Mouse (Mus musculus): ENCODE data around the gene Jmjd1c.

Jmjd1c gene

GRCm38 (mm10) chr10:67071884-67072283 lies 24.0 kb upstream of the Jmjd1c start:
- no peak for DNase-seq (ENCODE audit: low read depth, low spot score)

- DNase-seq (ENCODE audit: low read depth, low spot score) = no peak
These were observed 23.3 kb upstream of the Jmjd1c start for GRCm38 (mm10) chr10:67072600-67072999.

- DNase-seq (ENCODE audit: low read depth, low spot score) = no peak
These were observed 22.3 kb upstream of the Jmjd1c start for GRCm38 (mm10) chr10:67073577-67073976.

- DNase-seq (ENCODE audit: low read depth, low spot score) = no peak
These were observed 19.7 kb upstream of the Jmjd1c start for GRCm38 (mm10) chr10:67075931-67076878.

GRCm38 (mm10) chr10:67079030-67079429 lies 16.9 kb upstream of the Jmjd1c start:
- no peak for DNase-seq (ENCODE audit: low read depth, low spot score)

DNA sequence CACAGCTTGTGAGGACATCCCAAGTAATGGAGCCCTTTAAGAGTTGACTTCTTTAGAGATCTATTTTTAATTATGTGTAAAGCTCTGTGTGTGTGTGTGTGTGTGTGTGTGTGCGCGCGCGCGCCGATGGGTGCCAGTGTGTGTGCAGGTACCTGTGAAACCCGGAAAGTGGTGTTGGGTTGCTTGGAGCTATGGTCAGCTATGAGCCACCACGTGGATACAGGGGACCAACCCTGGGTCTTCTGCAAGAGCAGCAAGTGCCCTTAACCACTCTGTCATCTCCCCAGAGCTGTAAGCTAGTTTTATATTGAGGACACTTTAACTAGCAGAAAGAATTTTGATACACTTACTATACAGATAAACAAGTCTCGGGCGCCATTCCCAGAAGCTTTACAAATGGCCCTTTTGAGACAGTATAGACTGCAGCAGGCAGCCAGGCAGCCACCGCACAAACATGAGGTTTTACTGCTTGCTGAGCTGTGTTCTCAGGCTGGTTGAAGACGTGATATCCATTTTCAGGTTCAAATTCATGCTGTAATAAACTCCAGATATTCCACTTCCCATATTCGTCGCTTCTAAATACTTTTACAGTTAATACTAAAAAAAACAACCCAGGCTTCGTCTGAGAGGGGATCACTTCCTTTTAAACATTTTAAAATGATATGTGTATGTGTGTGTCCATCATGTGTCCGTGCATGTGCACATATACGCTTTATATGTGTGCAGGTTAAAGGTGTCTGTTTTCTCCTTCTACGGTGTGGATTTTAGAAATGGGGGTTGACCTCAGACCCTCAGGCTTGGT lies 14.5 kb upstream of the Jmjd1c start:
- DNase-seq (ENCODE audit: low read depth, low spot score) = no peak

DNA sequence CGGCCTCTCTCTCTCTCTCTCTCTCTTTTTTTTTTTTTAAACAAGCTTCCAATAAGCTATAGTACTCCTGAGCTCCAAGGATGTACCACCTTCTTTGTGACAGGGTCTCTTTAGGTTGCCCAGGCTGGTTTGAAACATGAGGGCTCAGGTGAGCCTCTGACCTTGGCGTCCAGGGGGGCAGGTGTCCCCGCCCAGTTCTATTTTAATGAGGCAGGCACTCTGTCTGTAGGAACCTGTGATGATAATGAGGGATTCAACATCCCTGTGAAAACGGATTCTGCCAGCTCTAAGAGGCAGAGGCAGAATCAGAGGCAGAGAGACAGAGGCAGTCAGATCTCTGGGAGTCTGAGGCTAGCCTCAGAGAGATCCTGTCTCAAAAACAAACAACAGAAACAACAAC lies 13.4 kb upstream of the Jmjd1c start:
- no peak for DNase-seq (ENCODE audit: low read depth, low spot score)

GRCm38 (mm10) chr10:67083446-67084166 lies 12.3 kb upstream of the Jmjd1c start:
- DNase-seq (ENCODE audit: low read depth, low spot score) = no peak

GRCm38 (mm10) chr10:67085124-67085523 lies 10.8 kb upstream of the Jmjd1c start:
- DNase-seq (ENCODE audit: low read depth, low spot score) = no peak

DNA sequence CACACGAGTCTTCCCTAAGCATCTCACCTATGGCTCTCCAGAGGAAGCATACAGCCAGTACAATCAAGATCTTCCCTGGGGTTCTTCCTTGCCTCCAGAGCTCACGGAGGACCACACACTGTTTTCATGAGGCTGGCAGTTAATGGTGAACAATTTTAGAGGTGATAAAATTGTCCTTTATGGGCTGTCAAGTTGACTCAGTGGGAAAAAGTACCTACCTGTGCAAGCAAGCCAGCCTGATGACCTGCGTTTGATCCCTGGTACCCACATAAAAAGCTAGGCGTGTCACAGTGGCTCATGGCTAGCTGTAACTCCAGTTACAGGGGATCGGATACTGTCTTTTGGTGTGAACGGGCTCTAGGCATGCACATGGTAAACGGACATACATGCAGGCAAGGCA lies 10.0 kb upstream of the Jmjd1c start:
- DNase-seq (ENCODE audit: low read depth, low spot score) = no peak

DNA sequence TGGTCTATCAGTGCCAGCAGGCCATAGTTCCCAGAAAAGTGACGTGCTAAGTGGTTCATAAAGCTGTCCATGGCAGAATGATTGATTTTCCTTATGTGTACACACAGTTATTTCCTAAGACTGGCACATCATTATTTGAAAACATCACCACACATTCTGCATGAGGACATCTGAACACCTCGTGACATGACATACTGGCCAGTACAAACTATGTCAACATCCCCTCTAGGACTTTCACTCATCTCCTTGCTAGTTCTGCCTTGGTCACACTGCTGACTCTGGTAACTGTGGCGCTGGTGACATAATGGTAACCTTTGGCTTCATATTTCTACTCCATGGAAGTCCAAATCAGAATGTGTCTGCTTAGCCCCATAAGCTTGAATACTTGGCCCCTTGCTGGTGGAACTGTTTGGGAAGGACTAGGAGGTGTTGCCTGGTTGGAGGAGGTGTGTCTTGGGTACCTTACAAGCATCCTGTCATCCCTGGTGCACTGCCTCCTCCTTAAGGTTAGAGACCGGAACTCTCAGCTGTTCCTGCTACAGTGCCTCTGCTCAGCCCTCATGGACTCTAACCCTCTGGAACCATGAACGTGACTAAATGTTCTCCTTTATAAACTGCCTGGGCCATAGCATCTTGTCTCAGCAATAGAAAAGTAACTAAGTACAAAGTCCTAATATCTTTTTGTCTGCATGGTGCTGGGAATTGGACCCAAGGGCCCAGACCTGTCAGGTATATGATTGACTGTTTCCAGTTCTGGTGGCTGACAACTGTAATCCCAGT lies 8.3 kb upstream of the Jmjd1c start:
- DNase-seq (ENCODE audit: low read depth, low spot score) = no peak

DNA sequence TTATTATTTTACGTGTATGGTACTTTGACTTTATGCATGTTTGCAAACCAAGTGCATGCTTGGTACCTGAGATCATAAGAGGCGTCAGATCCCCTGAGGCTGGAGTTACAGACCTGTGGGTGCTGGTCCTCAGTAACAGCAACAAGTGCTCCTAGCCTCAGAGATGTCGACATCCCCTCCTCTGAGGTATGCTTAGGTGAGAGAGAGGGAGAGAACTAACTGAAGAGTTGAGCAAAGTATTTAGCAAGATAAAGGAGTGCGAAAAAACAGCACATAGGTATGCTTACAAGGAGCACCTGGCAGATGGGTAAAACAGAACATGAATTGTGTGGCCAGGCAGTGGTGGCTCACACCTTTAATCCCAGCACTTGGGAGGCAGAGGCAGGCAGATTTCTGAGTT lies 5.3 kb upstream of the Jmjd1c start:
- DNase-seq (ENCODE audit: low read depth, low spot score) = no peak

DNA sequence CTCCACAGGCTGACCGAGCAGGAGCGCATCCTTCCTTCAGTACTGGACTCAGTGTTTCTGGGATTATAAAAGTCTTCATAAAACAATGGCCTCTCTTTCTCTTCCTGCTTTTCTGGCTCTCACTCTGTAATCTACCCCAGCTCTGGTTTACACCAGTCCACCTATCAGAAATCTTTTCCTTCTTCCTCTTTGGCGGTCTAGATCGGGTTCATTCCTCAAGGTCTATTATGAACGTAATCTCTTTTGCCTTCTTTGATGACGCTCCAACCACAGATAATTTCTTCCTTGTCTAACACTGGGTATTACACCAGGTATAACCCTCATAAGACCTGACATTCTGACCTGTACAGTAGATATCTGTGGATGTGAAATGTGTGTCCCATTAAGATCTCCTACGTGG lies 1.0 kb upstream of the Jmjd1c start:
- no peak for DNase-seq (ENCODE audit: low read depth, low spot score)

DNA sequence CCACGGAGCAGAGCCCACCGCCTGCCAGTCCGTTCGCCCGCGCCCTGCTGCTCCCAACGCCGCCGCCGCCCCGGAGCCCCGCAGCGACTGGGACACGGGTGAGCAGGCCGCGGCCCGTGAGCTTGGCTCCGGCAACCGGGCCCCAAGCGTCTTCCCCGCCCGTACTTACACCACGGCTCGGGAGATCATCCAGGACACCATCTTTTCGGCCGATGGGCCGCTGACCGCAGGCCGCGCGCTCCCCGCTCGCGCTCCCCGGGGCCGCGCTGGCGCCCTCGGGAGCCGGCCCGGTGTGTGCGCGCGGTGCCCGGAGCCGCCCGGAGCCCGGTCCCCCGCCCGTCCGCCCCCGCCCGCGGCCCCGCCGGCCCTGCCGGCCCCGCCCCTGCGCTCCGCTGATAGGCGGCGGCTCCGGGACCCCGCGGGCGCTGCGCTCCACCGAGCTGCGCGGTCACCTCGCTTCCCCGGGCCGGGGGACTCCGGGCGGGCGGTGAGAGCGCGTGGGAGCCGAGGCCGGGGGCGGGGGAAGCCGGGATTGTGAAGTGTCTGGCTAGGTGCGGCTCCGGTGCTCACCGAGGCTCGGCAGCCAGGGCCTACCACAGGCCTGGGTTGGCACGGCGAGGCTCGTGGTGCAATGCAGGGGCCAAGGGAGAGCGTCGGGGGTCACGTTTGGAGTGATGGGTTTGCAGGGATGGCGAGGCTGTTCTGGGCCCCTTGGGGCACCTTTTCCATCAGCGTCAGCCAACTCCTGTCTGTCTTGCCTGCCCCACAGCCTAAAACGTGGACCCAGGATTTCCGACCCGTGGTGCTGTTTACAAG lies 904 bp downstream of the Jmjd1c start, which contains the start of gene Reep3:
Gene Reep3, minus strand, starts transcription at position 325 of the 816 bp plus-strand sequence.
- peak; percentile 39 for DNase-seq (ENCODE audit: low read depth, low spot score)

DNA sequence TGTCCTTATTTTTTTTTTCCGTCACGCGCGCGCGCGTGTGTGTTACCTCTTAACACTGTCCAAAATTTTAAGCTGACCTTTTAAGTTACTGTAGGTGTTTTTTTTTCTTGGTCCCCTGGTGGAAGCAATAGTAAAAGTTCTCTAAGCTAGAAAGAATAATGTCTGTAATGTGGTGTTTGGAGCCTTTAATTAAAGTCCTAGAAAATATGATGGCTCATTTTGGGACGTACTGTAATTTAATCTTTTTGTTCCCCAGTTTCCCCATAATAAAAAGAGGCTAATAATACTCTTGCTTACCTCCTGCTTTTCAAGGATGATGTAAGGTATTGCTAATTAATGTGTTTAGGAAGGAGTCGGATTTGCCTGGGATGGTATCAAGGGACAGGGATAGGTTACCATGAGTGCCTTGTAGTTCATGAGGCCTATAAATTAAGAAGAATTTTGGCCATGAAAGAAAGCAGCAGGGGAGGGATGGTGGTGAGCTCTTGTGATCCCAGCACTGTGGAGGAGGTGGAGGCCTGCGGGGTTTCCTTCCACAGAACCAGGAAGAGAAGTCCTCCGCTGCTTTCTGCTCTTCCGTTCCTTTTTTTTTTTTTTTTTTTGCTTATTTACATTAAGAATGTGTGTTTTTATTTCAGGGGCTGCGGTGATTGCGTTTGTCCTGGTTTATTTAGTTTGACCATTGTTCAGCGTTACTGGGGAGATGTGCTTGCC lies 1.7 kb downstream of the Jmjd1c start:
- no peak for DNase-seq (ENCODE audit: low read depth, low spot score)

DNA sequence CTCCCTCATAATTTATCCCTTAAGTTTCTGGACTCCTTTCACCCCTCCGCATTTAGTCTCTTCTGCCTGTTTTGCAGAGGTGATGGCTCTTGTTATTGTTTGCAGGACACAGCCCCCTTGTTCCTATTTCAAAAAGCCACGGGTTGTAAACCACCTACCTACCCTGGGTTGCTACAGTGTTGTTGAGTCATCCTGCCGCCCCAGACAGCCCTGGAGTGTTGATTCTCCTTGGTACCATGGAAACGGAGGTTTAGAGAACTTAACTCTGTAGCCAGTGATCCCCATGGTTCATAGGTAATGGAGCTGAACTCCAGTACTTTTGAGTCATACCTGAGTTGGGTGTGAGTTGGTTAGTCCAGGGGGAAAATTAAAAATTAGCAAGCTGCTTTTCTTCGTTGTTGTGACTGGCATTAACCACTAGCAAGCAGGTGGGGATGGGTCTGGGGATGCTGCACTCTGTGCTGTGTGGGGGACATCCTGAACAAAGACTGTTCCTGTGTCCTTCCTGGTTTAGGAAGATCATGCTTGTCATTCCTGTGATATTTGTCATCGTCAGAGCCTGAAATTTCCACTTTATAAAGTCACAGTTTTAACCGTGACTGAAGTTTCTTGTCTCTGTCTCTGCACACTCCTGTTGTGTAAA lies 2.6 kb downstream of the Jmjd1c start:
- DNase-seq (ENCODE audit: low read depth, low spot score) = no peak

- no peak for DNase-seq (ENCODE audit: low read depth, low spot score)
These were observed 3.4 kb downstream of the Jmjd1c start for GRCm38 (mm10) chr10:67099183-67099929.

DNA sequence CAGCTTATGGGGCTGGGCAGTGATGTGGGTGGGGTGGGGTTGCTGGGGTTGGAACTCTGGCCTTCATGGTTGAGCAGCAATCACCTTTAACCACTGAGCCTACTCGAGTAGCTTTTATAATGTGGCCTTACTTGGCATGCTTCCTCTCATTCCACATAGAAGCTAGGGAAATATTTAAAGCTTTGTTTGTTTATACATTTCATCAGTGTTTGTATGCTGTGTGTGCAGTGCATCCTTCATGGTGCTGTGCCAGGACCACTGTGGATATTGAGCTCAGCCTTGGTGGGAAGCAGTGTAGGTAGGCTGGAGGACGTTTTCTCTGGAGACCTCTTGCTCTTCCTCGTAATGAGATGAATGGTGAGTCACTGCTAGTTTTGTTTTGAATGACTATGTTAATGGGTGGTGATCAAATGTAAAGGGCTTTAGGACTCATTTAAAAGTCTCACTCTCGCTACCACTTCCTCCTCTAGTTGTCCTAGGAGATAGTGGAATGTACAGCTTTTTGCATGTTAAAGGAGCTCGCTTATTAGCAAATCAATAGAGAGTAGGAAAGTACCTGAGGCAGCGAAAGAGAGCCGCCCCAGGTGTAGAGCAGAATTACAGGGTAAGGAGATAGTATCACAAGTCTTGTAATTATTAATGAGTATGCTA lies 4.2 kb downstream of the Jmjd1c start:
- no peak for DNase-seq (ENCODE audit: low read depth, low spot score)

All from embryo, embryonic 11.5 days (tissue).